Mouse (Mus musculus): ENCODE results near the gene Gulp1.

DNA sequence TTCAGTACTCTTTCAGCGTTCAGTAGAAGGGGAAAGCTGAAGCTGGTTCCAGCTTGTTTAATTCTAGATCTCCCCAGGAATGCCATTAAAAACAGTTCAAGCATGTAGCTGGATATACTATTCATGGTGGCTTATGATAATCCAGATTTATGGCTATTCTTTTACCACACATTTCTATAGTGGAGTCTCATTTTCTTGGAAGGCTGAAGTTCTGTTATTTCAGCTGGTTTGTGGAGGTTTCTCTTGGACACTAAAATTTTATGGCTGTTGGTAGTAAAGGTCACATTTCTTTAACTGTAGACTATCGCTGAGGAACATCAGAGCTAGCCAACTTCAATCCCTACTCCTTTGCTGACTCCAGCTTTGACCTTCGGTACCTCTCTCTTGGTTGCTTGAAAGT, 29.1 kb downstream of the Gulp1 start:
- TF ChIP-seq CEBPB (IDR thresholded peaks at IDR 0.05; ENCODE audit: low read depth) (no peak), CTCF (IDR thresholded peaks at IDR 0.05; ENCODE audit: control insufficient read depth, insufficient read depth, insufficient read length) (no peak), MAX (IDR thresholded peaks at IDR 0.05) (no peak), USF1 (IDR thresholded peaks at IDR 0.05; ENCODE audit: low read depth) (no peak)

Data from C2C12 (cell line).